Mouse (Mus musculus) E14TG2a.4 (cell line): ENCODE measurements around the gene Hbb-bs.

Experiments used
- CTCF ChIP-seq: conservative IDR thresholded peaks from 2 replicates; pipeline ENCODE4 v1.5.1; 2014; ENCODE audit warnings: low read length
- POU5F1 ChIP-seq: IDR thresholded peaks from 2 replicates; pipeline ENCODE4 v1.6.1; 2014; ENCODE audit warnings: low read length, borderline replicate concordance

DNA sequence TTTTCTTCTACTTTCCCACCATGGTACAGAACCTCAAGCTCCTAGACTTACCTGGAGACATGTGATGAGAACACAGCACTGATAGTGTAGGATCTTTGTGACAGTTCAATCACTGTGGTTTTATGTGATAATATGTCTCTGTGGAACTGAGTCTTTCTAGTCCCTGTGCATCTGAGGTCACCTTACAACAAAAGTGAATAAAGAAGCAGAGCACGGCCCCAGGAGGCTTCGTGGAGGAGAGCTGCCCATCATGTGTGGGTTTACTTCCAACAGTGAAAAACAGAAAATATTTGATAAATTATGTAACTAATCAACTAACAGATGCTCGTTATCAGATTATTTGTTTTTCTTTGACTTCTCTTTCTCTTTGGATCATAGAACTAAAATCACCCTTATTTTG lies 48.3 kb downstream of the Hbb-bs start, which contains the start of gene Olfr68:
- TF ChIP-seq POU5F1 (no peak), CTCF (no peak)
